Mouse (Mus musculus) right cerebral cortex, postnatal 36 days (tissue): ENCODE data around the gene Wfdc9.

ENCODE experiments used
- DNase-seq, 2 experiments: peaks; one replicate each; pipeline ENCODE4 v3.0.0; 2022; ENCODE audit warnings: low spot score in 2 of 2, mixed read lengths in 1 of 2

Gene Wfdc9

GRCm38 (mm10) chr2:164656483-164656882, at the start of gene Wfdc9:
Gene Wfdc9, minus strand, starts transcription at chr2:164656583.
- no peak for DNase-seq

- no peak for DNase-seq
These were observed 49.6 kb upstream of the Wfdc9 start for GRCm38 (mm10) chr2:164705991-164706390.

DNA sequence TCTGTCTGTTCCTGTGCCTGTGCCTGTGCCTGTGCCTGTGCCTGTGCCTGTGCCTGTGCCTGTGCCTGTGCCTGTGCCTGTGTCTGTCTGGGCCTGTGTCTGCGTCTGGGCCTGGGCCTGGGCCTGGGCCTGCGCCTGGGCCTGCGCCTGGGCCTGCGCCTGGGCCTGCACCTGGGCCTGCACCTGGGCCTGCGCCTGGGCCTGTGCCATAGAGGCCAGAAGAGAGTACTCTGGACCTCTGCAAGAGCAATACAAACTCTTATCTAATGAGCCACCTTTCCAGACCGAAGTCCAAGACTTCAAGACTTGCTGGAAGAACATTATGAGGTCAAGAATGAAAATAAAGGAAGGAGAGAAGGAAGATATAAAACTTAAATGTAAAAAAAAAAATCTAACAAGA, 48.9 kb upstream of the Wfdc9 start:
- no peak for DNase-seq

- DNase-seq = no peak
These were observed 47.9 kb upstream of the Wfdc9 start for GRCm38 (mm10) chr2:164704235-164704634.

GRCm38 (mm10) chr2:164701761-164702160, 45.4 kb upstream of the Wfdc9 start:
- no peak for DNase-seq

DNA sequence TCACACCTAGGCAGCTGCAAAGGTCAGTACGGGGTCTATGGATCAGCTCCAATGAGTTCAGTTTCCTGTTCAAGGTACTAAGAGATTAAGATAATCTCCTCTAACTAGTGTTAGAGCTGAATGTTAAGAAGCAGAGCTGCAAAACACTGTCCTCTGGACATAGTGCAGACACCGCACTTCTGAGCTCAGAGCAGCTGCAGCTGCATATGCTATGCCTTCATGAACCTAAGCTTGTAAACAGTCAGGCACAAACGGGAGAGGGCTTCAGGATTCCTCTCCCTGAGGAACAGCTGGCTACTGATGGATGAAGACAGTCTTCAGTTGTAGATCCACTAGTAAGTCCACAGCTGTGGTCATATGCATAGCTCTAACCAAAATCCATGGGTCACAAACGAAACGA, 44.6 kb upstream of the Wfdc9 start:
- no peak for DNase-seq

GRCm38 (mm10) chr2:164698201-164698600, 41.8 kb upstream of the Wfdc9 start, which contains the start of gene Spint4:
Gene Spint4, plus strand, starts transcription at chr2:164698501.
- DNase-seq = no peak

GRCm38 (mm10) chr2:164684807-164685206, 28.4 kb upstream of the Wfdc9 start, which contains the start of gene Wfdc13:
Gene Wfdc13, plus strand, starts transcription at chr2:164685107.
- no peak for DNase-seq

- no peak for DNase-seq
These were observed 23.5 kb upstream of the Wfdc9 start for GRCm38 (mm10) chr2:164679906-164680305.

DNA sequence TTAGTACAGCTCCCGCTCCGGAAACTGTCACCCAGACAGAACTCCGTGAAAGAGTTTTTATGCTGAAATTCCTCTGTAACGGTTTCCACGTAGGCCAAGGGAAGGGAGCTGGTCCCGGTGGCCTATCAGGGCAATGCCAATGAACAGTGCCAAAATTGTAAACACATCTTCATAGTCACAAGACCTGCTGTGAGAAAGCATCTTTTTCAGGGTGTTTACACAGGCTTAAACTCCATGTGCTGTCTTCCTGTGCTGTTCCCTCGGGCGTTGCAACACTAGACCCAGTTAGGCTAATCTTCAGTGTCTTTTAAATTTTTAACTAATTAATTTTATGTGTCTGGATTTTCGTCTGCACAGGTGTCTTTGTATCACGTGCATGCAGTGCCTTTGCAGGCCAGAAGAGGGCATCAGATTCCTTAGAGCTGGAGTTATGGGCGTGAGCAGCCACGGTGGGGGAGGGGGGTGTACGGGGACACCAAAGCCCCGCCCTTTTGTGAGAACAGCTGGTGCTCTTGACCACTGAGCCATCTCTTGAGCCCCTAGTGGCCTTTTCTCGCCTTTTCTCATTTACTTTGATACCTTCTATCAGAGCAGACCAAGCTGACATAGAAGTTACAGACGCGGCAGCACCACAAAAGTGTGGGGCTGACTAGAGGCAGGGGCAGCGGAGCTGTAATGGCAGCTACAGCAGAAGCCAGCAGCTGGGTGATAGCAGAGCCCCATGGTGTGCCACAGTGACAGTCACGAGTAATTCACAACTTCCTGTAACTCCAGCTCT, 22.7 kb upstream of the Wfdc9 start:
- DNase-seq = peak; percentile 38 to 50

GRCm38 (mm10) chr2:164676916-164677685, 20.7 kb upstream of the Wfdc9 start:
- no peak for DNase-seq

DNA sequence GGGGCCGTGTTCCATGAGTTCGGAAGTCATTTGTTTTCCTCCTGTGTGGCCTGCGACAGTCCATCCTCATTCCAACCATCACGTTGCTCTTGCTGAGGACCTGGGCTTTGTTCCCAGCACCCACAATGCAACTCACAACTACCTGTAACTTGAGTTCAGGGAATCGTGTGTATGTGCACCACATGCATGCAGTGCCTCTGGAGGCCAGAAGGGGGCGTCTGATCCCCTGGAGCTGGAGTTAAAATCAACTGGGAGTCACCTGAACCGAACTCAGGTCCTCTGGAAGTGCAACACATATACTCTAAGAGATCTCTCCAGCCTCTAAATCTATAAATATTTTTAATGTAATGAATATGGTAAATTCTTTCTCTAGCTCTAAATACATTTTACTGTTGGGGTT, 19.7 kb upstream of the Wfdc9 start:
- DNase-seq = no peak

DNA sequence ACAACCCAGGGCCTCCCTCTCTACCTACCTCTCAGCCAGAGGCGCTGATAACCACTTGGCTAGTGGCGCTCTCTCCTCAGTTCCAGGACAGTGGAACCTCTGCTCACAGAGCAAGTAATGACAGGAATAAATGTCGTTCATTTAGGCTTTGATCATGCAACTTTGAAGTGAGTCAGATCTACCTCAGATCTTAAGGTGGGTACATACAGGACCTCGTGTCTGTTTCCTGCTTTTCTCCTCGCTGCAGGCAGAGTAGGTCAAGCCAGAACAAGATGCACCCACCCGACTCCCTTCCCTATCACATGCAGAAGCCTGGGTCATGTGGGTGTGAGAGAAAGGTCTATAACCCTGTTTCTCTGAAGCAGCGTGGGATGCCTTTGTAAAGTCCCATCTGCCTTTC, 17.6 kb upstream of the Wfdc9 start, which contains the start of gene Wfdc11:
Gene Wfdc11, minus strand, starts transcription at position 101 of the 400 bp plus-strand sequence.
- DNase-seq = no peak

GRCm38 (mm10) chr2:164670938-164671337, 14.6 kb upstream of the Wfdc9 start:
- no peak for DNase-seq

- DNase-seq = no peak
These were observed 13.9 kb upstream of the Wfdc9 start for GRCm38 (mm10) chr2:164670261-164670660.

DNA sequence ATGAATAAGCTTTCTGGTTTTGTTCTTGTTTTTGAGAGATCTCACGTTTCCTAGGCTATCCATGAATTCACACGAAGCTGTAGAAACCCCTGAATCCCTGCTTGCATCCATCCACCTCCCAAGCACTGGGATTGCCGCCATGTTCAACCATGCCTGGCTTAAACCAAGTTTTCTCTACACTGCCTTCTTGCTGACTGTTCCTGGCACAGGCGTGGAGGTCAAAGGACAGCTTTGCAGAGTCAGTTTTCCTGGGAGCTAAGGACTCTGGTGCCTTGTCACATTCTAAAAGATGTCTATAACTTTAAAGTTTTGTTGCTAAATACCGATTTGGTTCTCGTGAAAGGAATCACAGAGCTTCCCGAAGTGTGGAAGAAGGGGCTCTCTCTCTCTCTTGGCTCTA, 8.5 kb upstream of the Wfdc9 start:
- no peak for DNase-seq

- no peak for DNase-seq
These were observed 525 bp downstream of the Wfdc9 start, which contains the start of gene Wfdc10 for GRCm38 (mm10) chr2:164655858-164656257. Gene Wfdc10, plus strand, starts transcription at chr2:164656046.

GRCm38 (mm10) chr2:164641881-164642673, 14.3 kb downstream of the Wfdc9 start:
- no peak for DNase-seq

DNA sequence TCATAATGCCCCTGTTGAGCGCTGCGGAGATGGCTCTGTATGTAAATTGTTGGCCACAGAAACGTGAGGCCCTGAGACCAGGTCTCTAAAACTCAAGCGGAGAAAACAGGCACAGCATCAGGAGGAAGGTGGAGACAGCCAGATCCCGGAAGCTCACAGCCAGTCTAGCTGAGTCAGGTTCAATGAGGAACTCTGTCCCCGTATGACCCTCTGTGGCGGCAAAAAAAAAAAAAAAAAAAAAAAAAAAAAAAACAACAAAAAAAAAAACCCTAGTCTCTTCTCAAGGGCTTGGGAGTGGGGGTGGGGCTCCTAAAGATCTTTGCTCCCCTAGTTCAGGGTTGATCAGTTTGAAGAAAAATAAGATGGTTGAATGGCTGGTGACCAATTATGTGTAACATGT, 15.3 kb downstream of the Wfdc9 start:
- DNase-seq = no peak

- no peak for DNase-seq
These were observed 17.7 kb downstream of the Wfdc9 start, which contains the start of gene Wfdc16 for GRCm38 (mm10) chr2:164638696-164639095. Gene Wfdc16, minus strand, starts transcription at chr2:164638796.

- DNase-seq = no peak
These were observed 21.1 kb downstream of the Wfdc9 start for GRCm38 (mm10) chr2:164635266-164635665.

GRCm38 (mm10) chr2:164621775-164622174, 34.6 kb downstream of the Wfdc9 start:
- DNase-seq = no peak
